Mouse (Mus musculus) forebrain, embryonic 12.5 days (tissue): ENCODE data around the gene Nxnl2. TPM values are rescaled to one million over a fixed set of nuclear protein-coding genes. Genes with fewer than 3 reads are reported as not detected.

Experiments used
- ATAC-seq: fragments of 200-750 bp; cut with Nextera tagmentation; 2 replicates; pipeline ENCODE4 v1.8.0; 2017; ENCODE audit warnings: moderate TSS enrichment; ENCODE audit not compliant: low FRiP score
- H3K27ac ChIP-seq: fragments of 300-500 bp; sonication (generic); 2 replicates; pipeline ENCODE4 v1.5.1; 2016; ENCODE audit warnings: mild to moderate bottlenecking
- H3K27me3 ChIP-seq: fragments of 300-500 bp; sonication (generic); 2 replicates; pipeline ENCODE4 v1.6.1; 2016; ENCODE audit warnings: mild to moderate bottlenecking
- H3K36me3 ChIP-seq: fragments of 300-500 bp; sonication (generic); replicated peaks from 2 replicates; pipeline ENCODE4 v1.6.1; 2016; ENCODE audit warnings: mild to moderate bottlenecking
- H3K4me1 ChIP-seq: fragments of 300-500 bp; sonication (generic); 2 replicates; pipeline ENCODE4 v1.6.1; 2016
- H3K4me2 ChIP-seq: fragments of 300-500 bp; sonication (generic); 2 replicates; pipeline ENCODE4 v1.6.1; 2016; ENCODE audit warnings: mild to moderate bottlenecking, moderate library complexity
- H3K4me3 ChIP-seq: fragments of 300-500 bp; sonication (generic); replicated peaks from 2 replicates; pipeline ENCODE4 v1.5.1; 2016; ENCODE audit warnings: mild to moderate bottlenecking
- H3K9ac ChIP-seq: fragments of 300-500 bp; sonication (generic); 2 replicates; pipeline ENCODE4 v1.6.1; 2016; ENCODE audit warnings: mild to moderate bottlenecking
- H3K9me3 ChIP-seq: fragments of 300-500 bp; sonication (generic); 2 replicates; pipeline ENCODE4 v1.6.1; 2016
- WGBS: fragments of 180-500 bp; shearing (Covaris S2); methylation state at CpG from one replicate; pipeline ENCODE4 v1.1.7; 2016; 5-methylcytosine and 5-hydroxymethylcytosine counted together
- microRNA-seq: library from miRNA; unstranded; fragments of <30 nt; microRNA quantifications from one replicate; pipeline ENCODE4, GENCODE M21; 2017
- polyA plus RNA-seq: library from polyadenylated mRNA; unstranded; fragments of >200 nt; fragmentation: Nextera tagmentation; extraction: Ambion mirVana; gene quantifications from 2 replicates; pipeline ENCODE4 v1.2.1, GENCODE M21; 2016

The Nxnl2 gene
- polyA plus RNA-seq, 1 experiment from 2014 or later, result 0.52 TPM

- H3K4me1 ChIP-seq, result no peaks in the 10 kb centered on the region
- H3K27ac ChIP-seq, result no peak overlapping the region
- H3K4me3 ChIP-seq, result no peak overlapping the region
- WGBS, result 88% methylated on average over 2 of the region's 2 CpGs
- no peaks in the 10 kb centered on the region for H3K9me3 ChIP-seq
- ATAC-seq, result no peak
- H3K4me2 ChIP-seq, result no peak overlapping the region
- no peaks in the 10 kb centered on the region for H3K36me3 ChIP-seq
- H3K9ac ChIP-seq, result no peak overlapping the region
- H3K27me3 ChIP-seq, result no peaks in the 10 kb centered on the region
These were observed 43.9 kb downstream of the Nxnl2 start for GRCm38 (mm10) chr13:51214746-51215145.

GRCm38 (mm10) chr13:51220897-51221296 lies 50.1 kb downstream of the Nxnl2 start:
- Histone ChIP-seq H3K27me3 (no peaks in the 10 kb centered on the region), H3K36me3 (no peaks in the 10 kb centered on the region), H3K9ac (no peak overlapping the region), H3K4me1 (peaks cover 13% of the 10 kb centered on the region), H3K9me3 (0 out of 2 replicates have a peak, but pooled peaks cover 5% of the 10 kb centered on the region), H3K4me2 (no peak overlapping the region), H3K27ac (no peak overlapping the region), H3K4me3 (no peak overlapping the region)
- WGBS, result 81% methylated on average over 4 of the region's 4 CpGs
- ATAC-seq, result no peak

GRCm38 (mm10) chr13:51221425-51222160 lies 50.8 kb downstream of the Nxnl2 start:
- Histone ChIP-seq H3K4me2 (no peak overlapping the region), H3K9me3 (0 out of 2 replicates have a peak, but pooled peaks cover 5% of the 10 kb centered on the region), H3K9ac (no peak overlapping the region), H3K4me3 (no peak overlapping the region), H3K27me3 (no peaks in the 10 kb centered on the region), H3K36me3 (no peaks in the 10 kb centered on the region), H3K27ac (0 out of 2 replicates have a peak overlapping the region, but pooled peaks have one; percentile 42), H3K4me1 (peaks cover 13% of the 10 kb centered on the region)
- 70% methylated on average over 12 of the region's 12 CpGs for WGBS
- no peak for ATAC-seq

Small RNAs within 50 kb of the gene (microRNA-seq; reads per million reads assigned to microRNA genes)
- not detected for gene Gm44341

Other genes starting within 250 kb of the Nxnl2 start
- gene Spin1, start 70.1 kb upstream of the Nxnl2 start, polyA plus RNA-seq, result 120 and 129 TPM in 2 replicates
- 27.8 and 32.0 TPM in 2 replicates for gene S1pr3, start 237.6 kb downstream of the Nxnl2 start, polyA plus RNA-seq